Mouse (Mus musculus): ENCODE data around the gene Irak4. TPM values are rescaled to one million over a fixed set of nuclear protein-coding genes. Genes with fewer than 3 reads are reported as not detected.

Gene Irak4
- polyA plus RNA-seq, 1 experiment from 2014 or later = 16.1 TPM

GRCm38 (mm10) chr15:94520205-94520900 lies 23.1 kb upstream of the Irak4 start:
- WGBS = 36% methylated on average over 9 of the region's 9 CpGs
- no peak overlapping the region for H3K4me3 ChIP-seq (ENCODE audit: low read depth, low read length)
- H3K9me3 ChIP-seq (ENCODE audit: control insufficient read depth) = no peaks in the 10 kb centered on the region
- TF ChIP-seq CTCF (IDR thresholded peaks at IDR 0.05; ENCODE audit: low read depth) = peak; percentile 78
- peaks cover 8% of the 10 kb centered on the region; the same call in 1 of the 2 replicates for H3K36me3 ChIP-seq (ENCODE audit: control insufficient read depth, insufficient read depth)
- H3K4me2 ChIP-seq (replicated peaks; ENCODE audit: low read depth) = no peak overlapping the region
- H3K27ac ChIP-seq (ENCODE audit: low read depth, low read length) = no peak overlapping the region
- H3K27me3 ChIP-seq (replicated peaks; ENCODE audit: control insufficient read depth, insufficient read depth, low read length) = no peaks in the 10 kb centered on the region
- H3K4me1 ChIP-seq (replicated peaks; ENCODE audit: control insufficient read depth, insufficient read depth, low read length) = no peaks in the 10 kb centered on the region
- ATAC-seq = no peak
- no peak overlapping the region for H3K9ac ChIP-seq (ENCODE audit: low read depth, low read length)

GRCm38 (mm10) chr15:94520959-94521358 lies 22.5 kb upstream of the Irak4 start:
- H3K4me3 ChIP-seq (ENCODE audit: low read depth, low read length) = no peak overlapping the region
- ATAC-seq = no peak
- H3K9ac ChIP-seq (ENCODE audit: low read depth, low read length) = no peak overlapping the region
- no peaks in the 10 kb centered on the region for H3K9me3 ChIP-seq (ENCODE audit: control insufficient read depth)
- H3K36me3 ChIP-seq (ENCODE audit: control insufficient read depth, insufficient read depth) = peaks cover 8% of the 10 kb centered on the region; the same call in 1 of the 2 replicates
- no peak for TF ChIP-seq CTCF (IDR thresholded peaks at IDR 0.05; ENCODE audit: low read depth)
- H3K27me3 ChIP-seq (replicated peaks; ENCODE audit: control insufficient read depth, insufficient read depth, low read length) = no peaks in the 10 kb centered on the region
- H3K4me1 ChIP-seq (replicated peaks; ENCODE audit: control insufficient read depth, insufficient read depth, low read length) = no peaks in the 10 kb centered on the region
- no peak overlapping the region for H3K4me2 ChIP-seq (replicated peaks; ENCODE audit: low read depth)
- H3K27ac ChIP-seq (ENCODE audit: low read depth, low read length) = no peak overlapping the region
- 77% methylated on average over 5 of the region's 5 CpGs for WGBS

- Histone ChIP-seq H3K9me3 (ENCODE audit: control insufficient read depth) (no peaks in the 10 kb centered on the region), H3K4me1 (replicated peaks; ENCODE audit: control insufficient read depth, insufficient read depth, low read length) (no peaks in the 10 kb centered on the region), H3K27me3 (replicated peaks; ENCODE audit: control insufficient read depth, insufficient read depth, low read length) (no peaks in the 10 kb centered on the region), H3K27ac (ENCODE audit: low read depth, low read length) (no peak overlapping the region), H3K4me3 (ENCODE audit: low read depth, low read length) (no peak overlapping the region), H3K4me2 (replicated peaks; ENCODE audit: low read depth) (no peak overlapping the region), H3K36me3 (ENCODE audit: control insufficient read depth, insufficient read depth) (peaks cover 14% of the 10 kb centered on the region; the same call in 1 of the 2 replicates), H3K9ac (ENCODE audit: low read depth, low read length) (no peak overlapping the region)
- TF ChIP-seq CTCF (IDR thresholded peaks at IDR 0.05; ENCODE audit: low read depth) = no peak
- ATAC-seq = no peak
- WGBS = 88% methylated on average over 28 of the region's 28 CpGs
These were observed 20.2 kb upstream of the Irak4 start for GRCm38 (mm10) chr15:94523251-94523650.

- H3K27me3 ChIP-seq (replicated peaks; ENCODE audit: control insufficient read depth, insufficient read depth, low read length) = no peaks in the 10 kb centered on the region
- no peaks in the 10 kb centered on the region for H3K4me1 ChIP-seq (replicated peaks; ENCODE audit: control insufficient read depth, insufficient read depth, low read length)
- TF ChIP-seq CTCF (IDR thresholded peaks at IDR 0.05; ENCODE audit: low read depth) = no peak
- ATAC-seq = no peak
- no peaks in the 10 kb centered on the region for H3K9me3 ChIP-seq (ENCODE audit: control insufficient read depth)
- peaks cover 17% of the 10 kb centered on the region; the same call in 1 of the 2 replicates for H3K36me3 ChIP-seq (ENCODE audit: control insufficient read depth, insufficient read depth)
- no peak overlapping the region for H3K9ac ChIP-seq (ENCODE audit: low read depth, low read length)
- 86% methylated on average over 12 of the region's 12 CpGs for WGBS
- H3K4me3 ChIP-seq (ENCODE audit: low read depth, low read length) = no peak overlapping the region
- no peak overlapping the region for H3K27ac ChIP-seq (ENCODE audit: low read depth, low read length)
- no peak overlapping the region for H3K4me2 ChIP-seq (replicated peaks; ENCODE audit: low read depth)
These were observed 18.5 kb upstream of the Irak4 start for GRCm38 (mm10) chr15:94524956-94525355.

GRCm38 (mm10) chr15:94530519-94530918 lies 12.9 kb upstream of the Irak4 start:
- no peaks in the 10 kb centered on the region for H3K27me3 ChIP-seq (replicated peaks; ENCODE audit: control insufficient read depth, insufficient read depth, low read length)
- no peak overlapping the region for H3K4me3 ChIP-seq (ENCODE audit: low read depth, low read length)
- no peak overlapping the region for H3K4me2 ChIP-seq (replicated peaks; ENCODE audit: low read depth)
- H3K36me3 ChIP-seq (ENCODE audit: control insufficient read depth, insufficient read depth) = peaks cover 14% of the 10 kb centered on the region
- no peak overlapping the region for H3K9ac ChIP-seq (ENCODE audit: low read depth, low read length)
- no peaks in the 10 kb centered on the region for H3K9me3 ChIP-seq (ENCODE audit: control insufficient read depth)
- no peak for ATAC-seq
- no peak overlapping the region for H3K27ac ChIP-seq (ENCODE audit: low read depth, low read length)
- WGBS = 66% methylated on average over 3 of the region's 3 CpGs
- no peaks in the 10 kb centered on the region for H3K4me1 ChIP-seq (replicated peaks; ENCODE audit: control insufficient read depth, insufficient read depth, low read length)
- TF ChIP-seq CTCF (IDR thresholded peaks at IDR 0.05; ENCODE audit: low read depth) = no peak

- no peak for ATAC-seq
- TF ChIP-seq CTCF (IDR thresholded peaks at IDR 0.05; ENCODE audit: low read depth) = no peak
- no peak overlapping the region for H3K9ac ChIP-seq (ENCODE audit: low read depth, low read length)
- H3K27me3 ChIP-seq (replicated peaks; ENCODE audit: control insufficient read depth, insufficient read depth, low read length) = no peaks in the 10 kb centered on the region
- H3K9me3 ChIP-seq (ENCODE audit: control insufficient read depth) = no peaks in the 10 kb centered on the region
- H3K27ac ChIP-seq (ENCODE audit: low read depth, low read length) = no peak overlapping the region
- 48% methylated on average over 5 of the region's 5 CpGs for WGBS
- no peak overlapping the region for H3K4me2 ChIP-seq (replicated peaks; ENCODE audit: low read depth)
- H3K4me1 ChIP-seq (replicated peaks; ENCODE audit: control insufficient read depth, insufficient read depth, low read length) = no peaks in the 10 kb centered on the region
- H3K36me3 ChIP-seq (ENCODE audit: control insufficient read depth, insufficient read depth) = peaks cover 8% of the 10 kb centered on the region
- no peak overlapping the region for H3K4me3 ChIP-seq (ENCODE audit: low read depth, low read length)
These were observed 11.1 kb upstream of the Irak4 start for GRCm38 (mm10) chr15:94532306-94532705.
